Comparison of ENCODE assay signal across 17 mouse cellular contexts in the genomic region with DNA sequence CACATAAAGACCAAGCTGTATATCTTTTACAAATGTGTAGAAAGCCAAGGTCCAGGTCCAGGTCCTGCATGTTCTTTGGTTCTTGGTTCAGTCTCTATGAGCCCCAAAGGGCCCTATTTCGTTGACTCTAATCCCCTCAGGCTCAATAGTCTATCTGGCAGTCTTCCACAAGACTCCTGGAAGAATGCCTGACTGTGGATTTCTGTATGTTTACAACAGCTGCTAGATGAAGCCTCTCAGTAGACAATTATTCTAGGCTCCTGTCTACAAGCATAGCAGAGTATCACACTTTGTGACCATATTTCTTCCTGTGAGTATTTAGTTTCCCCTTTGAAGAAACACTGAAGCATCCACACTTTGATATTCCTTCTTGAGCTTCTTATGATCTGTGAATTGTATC.
DNase-seq lines count a peak whose midpoint lies in the region; ATAC-seq and TF ChIP-seq lines count a peak whose summit lies in the region.
"Had no signal": no experiment of that assay in that cellular context is flagged by ENCODE, and none has a peak within 500 bp of the region (broad histone marks: within the 10 kb centered on the region; RNA-seq: fewer than 3 reads in every experiment).

No protein-coding gene starts in this region.

- 0 out of 2 replicates have a peak, but pooled peaks have one; percentile 28 for ATAC-seq in intestine, embryonic 15.5 days
- no peak for ATAC-seq in intestine, postnatal 0 days
- peak; percentile 34; the same call in 1 of the 2 replicates for ATAC-seq in lung, embryonic 16.5 days (ENCODE audit: low read depth)

- 3% methylated on average over 1 of the region's 1 CpGs for WGBS in cerebellum, adult 2 months
- 34% methylated on average over 1 of the region's 1 CpGs for WGBS in intestine, embryonic 15.5 days
- WGBS in intestine, postnatal 0 days, result 25% methylated on average over 1 of the region's 1 CpGs
- WGBS in lung, embryonic 16.5 days, result 19% methylated on average over 1 of the region's 1 CpGs

- no peak for TF ChIP-seq POLR2A in cerebellum, adult 2 months (IDR thresholded peaks at IDR 0.05; ENCODE audit: borderline replicate concordance, insufficient read depth, low read length)

- H3K9me3 ChIP-seq in intestine, embryonic 15.5 days, result no peaks in the 10 kb centered on the region
- H3K9me3 ChIP-seq in intestine, postnatal 0 days (ENCODE audit: control insufficient read depth), result no peaks in the 10 kb centered on the region
- H3K9me3 ChIP-seq in lung, embryonic 16.5 days (ENCODE audit: control insufficient read depth, low read length), result no peaks in the 10 kb centered on the region
- H3K9me3 ChIP-seq: limb, embryonic 12.5 days; liver, embryonic 15.5 days; neural tube, embryonic 13.5 days had no signal

- H3K9ac ChIP-seq in intestine, embryonic 15.5 days, result no peak overlapping the region
- no peak overlapping the region for H3K9ac ChIP-seq in intestine, postnatal 0 days (ENCODE audit: low read depth, low read length)
- no peak overlapping the region for H3K9ac ChIP-seq in lung, embryonic 16.5 days (ENCODE audit: low read length)
- H3K9ac ChIP-seq: limb, embryonic 12.5 days; liver, embryonic 15.5 days; neural tube, embryonic 13.5 days had no signal

- no peak overlapping the region for H3K27ac ChIP-seq in cerebellum, adult 2 months (ENCODE audit: insufficient read depth, low read length)
- no peak overlapping the region for H3K27ac ChIP-seq in intestine, embryonic 15.5 days
- no peak overlapping the region for H3K27ac ChIP-seq in intestine, postnatal 0 days (ENCODE audit: low read depth, low read length)
- no peak overlapping the region for H3K27ac ChIP-seq in lung, embryonic 16.5 days (ENCODE audit: low read length)
- H3K27ac ChIP-seq: limb, embryonic 12.5 days; liver, embryonic 15.5 days; neural tube, embryonic 13.5 days had no signal

- H3K4me2 ChIP-seq in intestine, embryonic 15.5 days (replicated peaks), result no peak overlapping the region
- H3K4me2 ChIP-seq in intestine, postnatal 0 days (replicated peaks; ENCODE audit: low read depth), result no peak overlapping the region
- H3K4me2 ChIP-seq in lung, embryonic 16.5 days (ENCODE audit: low read depth, low read length), result no peak overlapping the region
- H3K4me2 ChIP-seq: limb, embryonic 12.5 days; liver, embryonic 15.5 days; neural tube, embryonic 13.5 days had no signal

- peak; percentile 16 to 49 for DNase-seq in cerebellum, postnatal 14 days
- no peak for DNase-seq in cerebellum, adult 2 months
- no peak for DNase-seq in lung, postnatal 25 days (ENCODE audit: low spot score)
- peak; percentile 9 to 26 for DNase-seq in heart, postnatal 14 days
- no peak for DNase-seq in testis, postnatal 14 days (ENCODE audit: low spot score)
- DNase-seq: adrenal gland, adult 8-10 months; B cell, adult 2 months; cerebellum, postnatal 25 days; gastrocnemius, postnatal 36 days; layer of hippocampus, postnatal 36 days; right cerebral cortex, postnatal 25 days had no signal

- H3K36me3 ChIP-seq in intestine, embryonic 15.5 days, result no peaks in the 10 kb centered on the region
- H3K36me3 ChIP-seq in intestine, postnatal 0 days (ENCODE audit: control insufficient read depth, insufficient read depth), result no peaks in the 10 kb centered on the region
- H3K36me3 ChIP-seq in lung, embryonic 16.5 days (ENCODE audit: control insufficient read depth, insufficient read depth, low read length), result no peaks in the 10 kb centered on the region
- H3K36me3 ChIP-seq: limb, embryonic 12.5 days; liver, embryonic 15.5 days; neural tube, embryonic 13.5 days had no signal

- H3K27me3 ChIP-seq in cerebellum, adult 2 months (ENCODE audit: control insufficient read depth, insufficient read depth, low read length), result no peaks in the 10 kb centered on the region
- no peaks in the 10 kb centered on the region for H3K27me3 ChIP-seq in intestine, embryonic 15.5 days (replicated peaks)
- no peaks in the 10 kb centered on the region for H3K27me3 ChIP-seq in intestine, postnatal 0 days (replicated peaks; ENCODE audit: control insufficient read depth, insufficient read depth, low read length)
- H3K27me3 ChIP-seq in lung, embryonic 16.5 days (ENCODE audit: control insufficient read depth, insufficient read depth, low read depth, low read length), result no peaks in the 10 kb centered on the region
- H3K27me3 ChIP-seq: limb, embryonic 12.5 days; liver, embryonic 15.5 days; neural tube, embryonic 13.5 days had no signal

- no peak for TF ChIP-seq CTCF in cerebellum, adult 2 months (IDR thresholded peaks at IDR 0.05; ENCODE audit: borderline replicate concordance, insufficient read depth, low read depth, low read length)
- no peak for TF ChIP-seq CTCF in intestine, postnatal 0 days (IDR thresholded peaks at IDR 0.05; ENCODE audit: low read depth)

- intact Hi-C loops in heart, postnatal 14 days (cut with DNase I), result no loop called here

- H3K4me1 ChIP-seq in cerebellum, adult 2 months (ENCODE audit: control insufficient read depth, insufficient read depth, low read length), result no peaks in the 10 kb centered on the region
- no peaks in the 10 kb centered on the region for H3K4me1 ChIP-seq in intestine, embryonic 15.5 days (replicated peaks)
- H3K4me1 ChIP-seq in intestine, postnatal 0 days (replicated peaks; ENCODE audit: control insufficient read depth, insufficient read depth, low read length), result no peaks in the 10 kb centered on the region
- H3K4me1 ChIP-seq in lung, embryonic 16.5 days (replicated peaks; ENCODE audit: control insufficient read depth, insufficient read depth, low read length), result no peaks in the 10 kb centered on the region
- H3K4me1 ChIP-seq: limb, embryonic 12.5 days; liver, embryonic 15.5 days; neural tube, embryonic 13.5 days had no signal

- H3K4me3 ChIP-seq in cerebellum, adult 2 months (replicated peaks; ENCODE audit: insufficient read depth, low read depth, low read length), result no peak overlapping the region
- H3K4me3 ChIP-seq in intestine, embryonic 15.5 days (replicated peaks), result no peak overlapping the region
- H3K4me3 ChIP-seq in intestine, postnatal 0 days (ENCODE audit: low read depth, low read length), result no peak overlapping the region
- H3K4me3 ChIP-seq in lung, embryonic 16.5 days (ENCODE audit: low read length), result no peak overlapping the region
- H3K4me3 ChIP-seq: limb, embryonic 12.5 days; liver, embryonic 15.5 days; neural tube, embryonic 13.5 days had no signal

Comparison
In these comparisons a context has a peak if more than half of its experiments do, and no peak if none do; other contexts are left out.
1. DNase-seq: peak in cerebellum, postnatal 14 days (2 of 2) and heart, postnatal 14 days (2 of 2); none in cerebellum, adult 2 months (0 of 2), lung, postnatal 25 days (single experiment) and testis, postnatal 14 days (single experiment).